Mouse (Mus musculus): ENCODE data around the gene Ccnl2. TPM values are rescaled to one million over a fixed set of nuclear protein-coding genes. Genes with fewer than 3 reads are reported as not detected.

The Ccnl2 gene
- polyA plus RNA-seq, 1 experiment from 2014 or later = 187 TPM

- Histone ChIP-seq H3K9me3 (no peaks in the 10 kb centered on the region), H3K4me1 (peaks cover 24% of the 10 kb centered on the region), H3K36me3 (replicated peaks) (peaks cover 52% of the 10 kb centered on the region), H3K4me3 (peak overlapping the region; percentile 93), H3K27me3 (replicated peaks; ENCODE audit: low read depth, poor library complexity, severe bottlenecking) (no peaks in the 10 kb centered on the region), H3K27ac (replicated peaks) (peak overlapping the region; percentile 86)
- no peak for DNase-seq (ENCODE audit: low spot score)
- 1% methylated on average over 25 of the region's 25 CpGs for WGBS
These were observed 19.5 kb downstream of the Ccnl2 start for GRCm38 (mm10) chr4:155831831-155832230.

- H3K27ac ChIP-seq (replicated peaks) = peak overlapping the region; percentile 86
- peaks cover 24% of the 10 kb centered on the region for H3K4me1 ChIP-seq
- peak overlapping the region; percentile 93 for H3K4me3 ChIP-seq
- no peaks in the 10 kb centered on the region for H3K27me3 ChIP-seq (replicated peaks; ENCODE audit: low read depth, poor library complexity, severe bottlenecking)
- H3K9me3 ChIP-seq = no peaks in the 10 kb centered on the region
- no peak for DNase-seq (ENCODE audit: low spot score)
- WGBS = 56% methylated on average over 10 of the region's 10 CpGs
- peaks cover 47% of the 10 kb centered on the region for H3K36me3 ChIP-seq (replicated peaks)
These were observed 20.0 kb downstream of the Ccnl2 start for GRCm38 (mm10) chr4:155832321-155832720.

GRCm38 (mm10) chr4:155833234-155833633 lies 20.9 kb downstream of the Ccnl2 start:
- peaks cover 38% of the 10 kb centered on the region for H3K36me3 ChIP-seq (replicated peaks)
- no peaks in the 10 kb centered on the region for H3K9me3 ChIP-seq
- peaks cover 31% of the 10 kb centered on the region for H3K4me1 ChIP-seq
- no peak for DNase-seq (ENCODE audit: low spot score)
- no peaks in the 10 kb centered on the region for H3K27me3 ChIP-seq (replicated peaks; ENCODE audit: low read depth, poor library complexity, severe bottlenecking)
- H3K27ac ChIP-seq (replicated peaks) = no peak overlapping the region
- WGBS = 85% methylated on average over 4 of the region's 4 CpGs
- H3K4me3 ChIP-seq = peak overlapping the region; percentile 93

- 39% methylated on average over 2 of the region's 2 CpGs for WGBS
- H3K27ac ChIP-seq (replicated peaks) = no peak overlapping the region
These were observed 21.5 kb downstream of the Ccnl2 start for GRCm38 (mm10) chr4:155833836-155834235.

GRCm38 (mm10) chr4:155837404-155838010 lies 25.2 kb downstream of the Ccnl2 start:
- WGBS = 85% methylated on average over 11 of the region's 11 CpGs
- DNase-seq (ENCODE audit: low spot score) = no peak
- Histone ChIP-seq H3K27me3 (replicated peaks; ENCODE audit: low read depth, poor library complexity, severe bottlenecking) (peaks cover 19% of the 10 kb centered on the region), H3K36me3 (replicated peaks) (peaks cover 30% of the 10 kb centered on the region), H3K4me3 (0 out of 2 replicates have a peak overlapping the region, but pooled peaks have one; percentile 8), H3K4me1 (peaks cover 60% of the 10 kb centered on the region), H3K27ac (replicated peaks) (no peak overlapping the region), H3K9me3 (no peaks in the 10 kb centered on the region)

More at GRCm38 (mm10) chr4:155833836-155834235, 21.5 kb downstream of the Ccnl2 start:
- peaks cover 34% of the 10 kb centered on the region for H3K36me3 ChIP-seq (replicated peaks)
- peak overlapping the region; percentile 23; the same call in 1 of the 2 replicates for H3K4me3 ChIP-seq
- peaks cover 36% of the 10 kb centered on the region for H3K4me1 ChIP-seq
- no peaks in the 10 kb centered on the region for H3K27me3 ChIP-seq (replicated peaks; ENCODE audit: low read depth, poor library complexity, severe bottlenecking)
- DNase-seq (ENCODE audit: low spot score) = peak; percentile 76
- H3K9me3 ChIP-seq = no peaks in the 10 kb centered on the region

- Histone ChIP-seq H3K27ac (replicated peaks) (peak overlapping the region; percentile 89), H3K36me3 (replicated peaks) (peaks cover 30% of the 10 kb centered on the region), H3K4me3 (peak overlapping the region; percentile 59; the same call in 1 of the 2 replicates), H3K4me1 (peaks cover 50% of the 10 kb centered on the region), H3K27me3 (replicated peaks; ENCODE audit: low read depth, poor library complexity, severe bottlenecking) (peaks cover 27% of the 10 kb centered on the region), H3K9me3 (no peaks in the 10 kb centered on the region)
- DNase-seq (ENCODE audit: low spot score) = no peak
- 58% methylated on average over 8 of the region's 8 CpGs for WGBS
These were observed 26.2 kb downstream of the Ccnl2 start for GRCm38 (mm10) chr4:155838187-155839153.

- Histone ChIP-seq H3K27ac (replicated peaks) (peak within 1 kb of the TSS; percentile 89), H3K4me3 (peak within 1 kb of the TSS; percentile 59), H3K36me3 (replicated peaks) (peaks cover 34% of the 10 kb centered on the region), H3K4me1 (peaks cover 42% of the 10 kb centered on the region), H3K27me3 (replicated peaks; ENCODE audit: low read depth, poor library complexity, severe bottlenecking) (peaks cover 28% of the 10 kb centered on the region), H3K9me3 (no peaks in the 10 kb centered on the region)
- DNase-seq (ENCODE audit: low spot score) = peak; percentile 92
- WGBS = 2% methylated on average over 16 of the region's 16 CpGs
These were observed 27.2 kb downstream of the Ccnl2 start, which contains the start of gene Mxra8 for GRCm38 (mm10) chr4:155839483-155839910. Mxra8 (plus strand) TSS chr4:155839680.

- Histone ChIP-seq H3K36me3 (replicated peaks) (peaks cover 27% of the 10 kb centered on the region), H3K4me3 (peak overlapping the region; percentile 59), H3K4me1 (peaks cover 42% of the 10 kb centered on the region), H3K27ac (replicated peaks) (peak overlapping the region; percentile 89), H3K27me3 (replicated peaks; ENCODE audit: low read depth, poor library complexity, severe bottlenecking) (peaks cover 28% of the 10 kb centered on the region), H3K9me3 (no peaks in the 10 kb centered on the region)
- WGBS = 6% methylated on average over 8 of the region's 8 CpGs
- DNase-seq (ENCODE audit: low spot score) = no peak
These were observed 28.1 kb downstream of the Ccnl2 start for GRCm38 (mm10) chr4:155840076-155841002.

- H3K27me3 ChIP-seq (replicated peaks; ENCODE audit: low read depth, poor library complexity, severe bottlenecking) = peaks cover 28% of the 10 kb centered on the region
- H3K4me1 ChIP-seq = peaks cover 42% of the 10 kb centered on the region
- no peaks in the 10 kb centered on the region for H3K9me3 ChIP-seq
- WGBS = under 1% methylated on average over 32 of the region's 32 CpGs
- H3K36me3 ChIP-seq (replicated peaks) = peaks cover 26% of the 10 kb centered on the region
- H3K4me3 ChIP-seq = peak overlapping the region; percentile 59
- peak overlapping the region; percentile 63 for H3K27ac ChIP-seq (replicated peaks)
- DNase-seq (ENCODE audit: low spot score) = peak; percentile 64
These were observed 28.7 kb downstream of the Ccnl2 start for GRCm38 (mm10) chr4:155841003-155841454.

- WGBS = 38% methylated on average over 38 of the region's 38 CpGs
- Histone ChIP-seq H3K27me3 (replicated peaks; ENCODE audit: low read depth, poor library complexity, severe bottlenecking) (peaks cover 28% of the 10 kb centered on the region), H3K4me1 (peaks cover 48% of the 10 kb centered on the region), H3K4me3 (peak overlapping the region; percentile 59), H3K27ac (replicated peaks) (no peak overlapping the region), H3K36me3 (replicated peaks) (peaks cover 26% of the 10 kb centered on the region), H3K9me3 (no peaks in the 10 kb centered on the region)
- no peak for DNase-seq (ENCODE audit: low spot score)
These were observed 29.5 kb downstream of the Ccnl2 start for GRCm38 (mm10) chr4:155841651-155842270.

GRCm38 (mm10) chr4:155843231-155843630 lies 30.9 kb downstream of the Ccnl2 start:
- Histone ChIP-seq H3K9me3 (no peaks in the 10 kb centered on the region), H3K4me1 (peaks cover 51% of the 10 kb centered on the region), H3K27ac (replicated peaks) (no peak overlapping the region), H3K4me3 (no peak overlapping the region), H3K36me3 (replicated peaks) (peaks cover 26% of the 10 kb centered on the region), H3K27me3 (replicated peaks; ENCODE audit: low read depth, poor library complexity, severe bottlenecking) (peaks cover 28% of the 10 kb centered on the region)
- no peak for DNase-seq (ENCODE audit: low spot score)
- WGBS = 91% methylated on average over 5 of the region's 5 CpGs

Data from embryonic facial prominence, embryonic 10.5 days (tissue).